Mouse (Mus musculus) c-Kit-positive CD71-positive TER-119-positive erythroid progenitor cells, embryonic 14.5 days (primary cell): ENCODE measurements at regions not wholly inside any gene's neighbourhood (a gene's known extent, or its start where the extent isn't known, plus 50 kb on each side); places are given as distances from the start of the nearest gene placed in this dataset.

Experiments used
- DNase-seq: peaks from one replicate; pipeline ENCODE4 v3.0.0-alpha.2; 2013; ENCODE audit warnings: low spot score

- DNase-seq, result no peak
Measured at GRCm38 (mm10) chr15:86737945-86738344, 523.7 kb downstream of the Tbc1d22a start.

GRCm38 (mm10) chr15:86738356-86738755, 524.1 kb downstream of the Tbc1d22a start:
- no peak for DNase-seq

- no peak for DNase-seq
Measured at GRCm38 (mm10) chr15:86738776-86739175, 524.5 kb downstream of the Tbc1d22a start.

- no peak for DNase-seq
Measured at GRCm38 (mm10) chr15:86751436-86752136, 537.3 kb downstream of the Tbc1d22a start.

- no peak for DNase-seq
Measured at GRCm38 (mm10) chr15:86763581-86764375, 549.5 kb downstream of the Tbc1d22a start.

- DNase-seq, result no peak
Measured at GRCm38 (mm10) chr15:86767623-86768022, 553.4 kb downstream of the Tbc1d22a start.

GRCm38 (mm10) chr15:86773041-86773440, 558.8 kb downstream of the Tbc1d22a start:
- DNase-seq, result no peak

- DNase-seq, result no peak
Measured at GRCm38 (mm10) chr15:86777998-86778397, 563.7 kb downstream of the Tbc1d22a start.

- DNase-seq, result no peak
Measured at GRCm38 (mm10) chr15:86781160-86781559, 566.9 kb downstream of the Tbc1d22a start.

GRCm38 (mm10) chr15:86794716-86795115, 580.5 kb downstream of the Tbc1d22a start:
- DNase-seq, result no peak

GRCm38 (mm10) chr15:86798474-86799178, 584.4 kb downstream of the Tbc1d22a start:
- DNase-seq, result no peak

GRCm38 (mm10) chr15:86807296-86808080, 593.2 kb downstream of the Tbc1d22a start:
- no peak for DNase-seq

- DNase-seq, result no peak
Measured at GRCm38 (mm10) chr15:86811821-86812220, 597.6 kb downstream of the Tbc1d22a start.

GRCm38 (mm10) chr15:86814808-86815421, 600.7 kb downstream of the Tbc1d22a start:
- no peak for DNase-seq

- DNase-seq, result no peak
Measured at GRCm38 (mm10) chr15:86835996-86836395, 621.7 kb downstream of the Tbc1d22a start.

- DNase-seq, result no peak
Measured at GRCm38 (mm10) chr15:86852161-86852870, 638.1 kb downstream of the Tbc1d22a start.

GRCm38 (mm10) chr15:86858356-86858906, 644.2 kb downstream of the Tbc1d22a start:
- DNase-seq, result no peak

GRCm38 (mm10) chr15:86875721-86876309, 661.6 kb downstream of the Tbc1d22a start:
- DNase-seq, result no peak

GRCm38 (mm10) chr15:86896974-86897373, 647.1 kb upstream of the Fam19a5 start:
- no peak for DNase-seq

GRCm38 (mm10) chr15:86899961-86900360, 644.1 kb upstream of the Fam19a5 start:
- no peak for DNase-seq
